Mouse (Mus musculus) cortical plate, adult 2 months (tissue): ENCODE measurements around the gene Slc39a11.

Source experiments
- CTCF ChIP-seq: fragments of 200-500 bp; IDR thresholded peaks from 2 replicates; pipeline ENCODE4 v1.5.1; 2011; ENCODE audit warnings: mild to moderate bottlenecking, control low read depth, low read length; ENCODE audit not compliant: insufficient read depth; ENCODE audit errors: extremely low read depth
- POLR2A ChIP-seq: fragments of 200-500 bp; IDR thresholded peaks from 2 replicates; pipeline ENCODE4 v1.6.1; 2011; ENCODE audit warnings: mild to moderate bottlenecking, low read length, control low read depth; ENCODE audit not compliant: insufficient read depth; ENCODE audit errors: extremely low read depth

DNA sequence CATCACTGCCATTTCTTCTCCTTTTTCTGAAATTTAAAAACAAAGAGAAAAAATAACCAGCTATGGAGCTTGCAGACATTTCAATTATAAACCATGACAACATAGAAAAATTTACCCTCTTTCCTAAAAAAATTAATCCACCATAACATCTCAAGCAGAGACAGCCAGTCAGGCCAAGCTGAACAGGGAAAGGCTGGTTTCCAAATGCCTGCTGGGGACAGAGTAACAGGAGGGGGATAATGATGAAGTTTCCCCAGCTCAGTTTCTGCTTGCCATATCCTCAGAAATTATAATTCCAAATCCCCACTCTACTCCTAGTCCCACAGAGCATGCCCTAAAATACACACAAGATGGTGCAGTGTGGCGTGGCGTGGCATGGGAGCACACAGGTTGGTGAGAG is 27.5 kb upstream of the Slc39a11 start:
- TF ChIP-seq CTCF = no peak
- no peak for TF ChIP-seq POLR2A
